Mouse (Mus musculus): Measurements from ENCODE around the gene Gad2. TPM values are rescaled to one million over a fixed set of nuclear protein-coding genes. Genes with fewer than 3 reads are reported as not detected.
A peak's percentile ranks its signal among the peaks of the same experiment; 100 is the strongest.

Gad2 gene
- polyA plus RNA-seq, 1 experiment from 2014 or later, result 90.4 TPM

DNA sequence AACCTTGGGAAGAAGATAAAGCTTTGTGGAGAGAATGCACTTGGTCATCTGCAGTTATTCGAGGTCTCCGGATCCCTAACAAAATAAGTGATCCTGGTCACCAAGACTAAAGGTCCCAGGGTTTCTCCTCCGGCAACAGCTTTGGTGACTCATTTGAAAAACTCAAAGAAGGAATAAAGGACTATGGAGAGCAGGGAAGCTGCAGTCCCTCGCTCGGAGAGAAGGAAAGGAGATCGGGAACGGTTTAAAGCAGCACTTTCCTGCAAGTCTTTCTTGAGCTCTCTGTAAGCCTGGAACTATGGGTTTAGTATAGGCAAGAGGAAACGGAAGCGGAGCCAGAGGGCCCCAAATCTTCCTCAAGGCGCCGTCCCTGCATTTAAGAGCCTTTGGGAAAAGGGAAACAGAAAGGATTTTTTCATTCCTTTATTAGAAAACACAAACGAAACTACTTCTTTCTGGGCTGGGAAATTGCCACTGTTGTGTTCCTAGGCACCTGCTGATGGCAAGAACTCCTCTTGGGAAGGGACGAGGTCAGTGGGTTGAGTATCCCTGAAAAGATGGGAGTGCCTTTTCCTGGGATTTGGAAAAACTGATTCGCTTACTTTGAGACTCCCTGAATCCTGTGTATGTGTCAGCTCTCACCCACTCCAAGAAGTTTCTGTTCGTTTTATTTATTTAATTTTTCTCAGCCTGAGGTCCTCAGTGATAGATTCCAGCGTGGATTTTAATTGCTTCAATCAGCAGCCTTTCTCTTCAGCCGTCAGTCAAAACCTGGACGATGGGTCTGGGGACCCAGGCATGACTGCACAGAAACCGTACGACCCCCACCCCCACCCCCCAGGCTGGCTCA is 802 bp upstream of the Gad2 start:
- H3K27me3 ChIP-seq, result peaks cover 60% of the 10 kb centered on the region
- no peak; the same call in none of the 2 replicates for ATAC-seq
- H3K9ac ChIP-seq, result peak overlapping the region; percentile 83
- no peaks in the 10 kb centered on the region for H3K9me3 ChIP-seq (replicated peaks)
- peaks cover 50% of the 10 kb centered on the region for H3K4me1 ChIP-seq
- H3K36me3 ChIP-seq (ENCODE audit: poor library complexity, severe bottlenecking), result no peaks in the 10 kb centered on the region
- peak overlapping the region; percentile 97 for H3K27ac ChIP-seq
- WGBS, result 4% methylated on average over 20 of the region's 20 CpGs
- peak overlapping the region; percentile 55 for H3K4me3 ChIP-seq
- H3K4me2 ChIP-seq, result peak overlapping the region; percentile 80

DNA sequence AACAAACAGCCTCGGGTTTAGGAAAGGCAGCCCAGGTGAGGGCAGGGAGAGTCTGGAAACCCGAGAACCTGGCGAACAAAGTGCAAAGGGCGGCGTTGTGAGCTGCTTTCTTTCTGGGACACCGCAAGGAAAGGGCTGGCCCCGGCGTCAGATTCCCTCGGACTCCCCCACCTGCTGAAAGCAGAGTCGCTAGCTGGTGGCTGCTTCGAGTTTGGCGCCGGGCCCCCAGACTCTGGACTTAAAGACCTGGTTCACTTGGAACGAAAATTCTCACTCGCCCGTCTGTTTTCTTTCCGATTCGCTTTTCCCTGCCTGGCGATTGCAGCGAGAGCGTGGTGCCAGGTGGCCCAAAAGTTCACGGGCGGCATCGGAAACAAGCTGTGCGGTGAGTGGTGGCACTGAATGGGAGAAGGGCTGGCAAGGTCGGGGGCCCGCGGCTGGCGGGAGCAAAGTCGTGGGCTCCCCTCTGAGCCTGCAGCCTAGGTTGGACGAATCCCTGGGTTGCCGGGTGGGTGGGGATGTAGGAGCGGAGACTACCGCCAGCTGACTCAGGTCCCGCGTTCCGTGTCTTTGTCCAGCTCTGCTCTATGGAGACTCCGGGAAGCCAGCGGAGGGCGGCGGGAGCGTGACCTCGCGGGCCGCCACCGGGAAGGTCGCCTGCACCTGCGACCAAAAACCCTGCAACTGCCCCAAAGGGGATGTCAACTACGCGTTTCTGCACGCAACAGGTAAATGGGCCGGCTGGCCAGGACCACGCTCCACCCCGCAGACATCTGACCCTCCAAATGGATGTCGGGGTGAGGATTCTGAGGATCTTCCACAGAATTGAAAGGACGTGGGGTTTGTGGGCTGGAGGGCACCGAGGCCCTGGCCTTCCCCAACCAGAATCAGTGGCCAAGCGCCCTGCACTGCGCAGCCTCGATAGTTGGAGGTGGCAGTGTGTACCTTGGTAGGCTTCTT is 1.4 kb downstream of the Gad2 start:
- ATAC-seq, result no peak
- peaks cover 46% of the 10 kb centered on the region for H3K4me1 ChIP-seq
- H3K4me2 ChIP-seq, result peak overlapping the region; percentile 80
- no peaks in the 10 kb centered on the region for H3K36me3 ChIP-seq (ENCODE audit: poor library complexity, severe bottlenecking)
- peak overlapping the region; percentile 55 for H3K4me3 ChIP-seq
- H3K27ac ChIP-seq, result peak overlapping the region; percentile 97
- 1% methylated on average over 58 of the region's 60 CpGs for WGBS
- H3K9ac ChIP-seq, result peak overlapping the region; percentile 83
- H3K9me3 ChIP-seq (replicated peaks), result no peaks in the 10 kb centered on the region
- peaks cover 71% of the 10 kb centered on the region for H3K27me3 ChIP-seq

DNA sequence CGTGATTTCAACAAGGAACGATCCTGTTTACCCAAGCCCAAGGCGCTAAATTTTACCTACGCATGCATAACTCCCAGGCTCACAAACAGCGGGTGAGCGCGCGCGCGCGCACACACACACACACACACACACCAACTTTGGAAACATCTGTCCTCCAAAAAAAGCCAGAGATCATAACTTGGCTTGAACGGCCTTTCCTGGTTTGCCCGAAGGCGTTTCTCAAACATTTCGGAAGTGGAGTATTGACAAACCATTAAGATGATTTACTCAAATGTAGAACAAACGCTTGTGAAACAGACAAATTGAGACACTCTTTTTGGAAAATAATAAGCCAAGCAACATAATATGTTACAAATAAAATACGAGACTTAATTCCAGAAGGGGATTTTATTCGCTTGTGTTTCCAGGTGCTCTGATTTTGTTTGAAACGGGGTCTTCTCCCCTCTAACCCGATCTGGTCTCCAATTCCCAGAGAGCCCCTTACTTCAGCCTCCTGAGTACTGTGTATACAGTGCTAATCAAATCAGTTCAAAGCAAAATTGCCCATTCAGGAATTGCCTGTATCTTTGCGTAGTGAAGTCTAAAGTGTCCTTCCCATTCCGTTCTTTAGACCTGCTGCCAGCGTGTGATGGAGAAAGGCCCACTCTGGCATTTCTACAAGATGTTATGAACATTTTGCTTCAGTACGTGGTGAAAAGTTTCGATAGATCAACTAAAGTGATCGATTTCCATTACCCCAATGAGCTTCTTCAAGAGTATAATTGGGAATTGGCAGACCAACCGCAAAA is 2.4 kb downstream of the Gad2 start:
- Histone ChIP-seq H3K4me2 (peak overlapping the region; percentile 80), H3K9me3 (replicated peaks) (no peaks in the 10 kb centered on the region), H3K4me1 (peaks cover 43% of the 10 kb centered on the region), H3K36me3 (ENCODE audit: poor library complexity, severe bottlenecking) (no peaks in the 10 kb centered on the region), H3K4me3 (peak overlapping the region; percentile 55), H3K27ac (peak overlapping the region; percentile 97), H3K9ac (peak overlapping the region; percentile 83), H3K27me3 (peaks cover 63% of the 10 kb centered on the region)
- no peak for ATAC-seq
- WGBS, result 3% methylated on average over 27 of the region's 27 CpGs

DNA sequence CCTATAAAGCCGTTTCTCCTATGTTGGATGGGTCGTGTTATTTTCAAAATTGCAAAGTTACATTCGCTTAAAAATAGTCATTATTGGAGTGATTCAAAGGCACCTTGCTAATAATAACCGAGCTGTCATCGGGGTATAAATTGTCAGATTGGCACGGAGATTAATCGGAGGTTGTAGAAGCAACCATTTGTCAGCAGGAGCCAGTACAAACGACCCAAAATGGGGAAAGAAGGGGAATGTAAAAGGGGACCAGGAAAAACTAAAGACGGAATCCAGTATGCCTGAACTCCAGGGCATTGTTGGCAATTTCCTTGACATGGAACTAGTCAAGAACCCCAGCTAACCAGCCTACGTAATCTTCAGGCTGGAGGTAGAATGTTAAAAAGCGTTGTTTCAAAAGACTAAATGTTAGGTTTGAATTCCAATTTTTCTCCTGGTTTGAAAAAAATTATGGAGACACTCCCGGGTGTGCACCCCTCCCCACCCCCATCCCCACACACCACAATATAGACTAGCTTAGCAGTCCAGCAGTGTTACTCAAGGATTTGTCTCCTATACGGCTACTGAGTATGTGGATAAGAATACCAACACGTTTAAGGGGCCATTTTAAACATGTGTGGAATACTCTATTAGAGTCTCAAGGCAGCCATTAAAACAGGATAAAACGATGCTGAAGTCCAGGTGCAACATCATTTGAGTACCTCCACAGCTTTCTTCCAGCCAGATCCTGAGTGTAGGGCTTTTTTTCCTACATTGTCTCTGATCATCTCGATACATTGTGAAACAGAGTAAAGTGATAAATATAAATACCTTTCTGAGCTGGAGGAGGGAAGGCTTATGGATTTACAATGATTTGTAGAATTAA is 3.3 kb downstream of the Gad2 start:
- no peak for ATAC-seq
- H3K9ac ChIP-seq, result peak overlapping the region; percentile 83
- H3K36me3 ChIP-seq (ENCODE audit: poor library complexity, severe bottlenecking), result no peaks in the 10 kb centered on the region
- peaks cover 60% of the 10 kb centered on the region for H3K27me3 ChIP-seq
- peak overlapping the region; percentile 55 for H3K4me3 ChIP-seq
- no peaks in the 10 kb centered on the region for H3K9me3 ChIP-seq (replicated peaks)
- peak overlapping the region; percentile 80 for H3K4me2 ChIP-seq
- peak overlapping the region; percentile 97 for H3K27ac ChIP-seq
- H3K4me1 ChIP-seq, result peaks cover 34% of the 10 kb centered on the region
- 5% methylated on average over 16 of the region's 16 CpGs for WGBS

DNA sequence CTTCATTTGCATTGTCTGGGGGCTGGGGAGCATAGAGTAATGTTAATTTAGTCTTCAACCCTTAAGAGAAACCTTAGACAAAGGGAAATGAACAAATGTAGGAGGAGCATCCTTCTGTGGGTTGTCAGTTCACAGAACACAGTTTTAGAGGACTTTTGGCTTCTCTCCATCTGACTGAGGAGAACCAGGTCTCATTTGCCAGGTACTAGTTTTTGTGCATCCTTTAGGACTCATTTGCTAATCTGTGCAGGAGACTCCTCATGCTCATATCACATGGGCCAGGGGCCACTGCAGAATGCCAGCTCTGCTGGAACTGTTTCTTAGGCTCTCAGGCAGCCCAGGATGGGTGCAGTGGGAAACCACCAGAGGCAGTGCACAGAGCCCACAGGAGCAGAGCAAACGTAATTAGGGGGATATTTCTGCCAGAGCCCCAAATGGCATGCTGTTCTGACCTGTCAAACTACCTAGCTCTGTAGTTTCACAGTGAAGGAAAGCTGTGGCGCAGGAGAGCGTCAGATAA is 5.2 kb downstream of the Gad2 start:
- H3K4me3 ChIP-seq, result peak overlapping the region; percentile 55
- H3K4me2 ChIP-seq, result peak overlapping the region; percentile 80
- H3K36me3 ChIP-seq (ENCODE audit: poor library complexity, severe bottlenecking), result peaks cover 5% of the 10 kb centered on the region; the same call in 1 of the 2 replicates
- peak overlapping the region; percentile 69 for H3K9ac ChIP-seq
- ATAC-seq, result peak; percentile 41; the same call in 1 of the 2 replicates
- peaks cover 44% of the 10 kb centered on the region for H3K27me3 ChIP-seq
- 22% methylated on average over 3 of the region's 3 CpGs for WGBS
- H3K9me3 ChIP-seq (replicated peaks), result no peaks in the 10 kb centered on the region
- H3K27ac ChIP-seq, result peak overlapping the region; percentile 97
- peaks cover 17% of the 10 kb centered on the region for H3K4me1 ChIP-seq

DNA sequence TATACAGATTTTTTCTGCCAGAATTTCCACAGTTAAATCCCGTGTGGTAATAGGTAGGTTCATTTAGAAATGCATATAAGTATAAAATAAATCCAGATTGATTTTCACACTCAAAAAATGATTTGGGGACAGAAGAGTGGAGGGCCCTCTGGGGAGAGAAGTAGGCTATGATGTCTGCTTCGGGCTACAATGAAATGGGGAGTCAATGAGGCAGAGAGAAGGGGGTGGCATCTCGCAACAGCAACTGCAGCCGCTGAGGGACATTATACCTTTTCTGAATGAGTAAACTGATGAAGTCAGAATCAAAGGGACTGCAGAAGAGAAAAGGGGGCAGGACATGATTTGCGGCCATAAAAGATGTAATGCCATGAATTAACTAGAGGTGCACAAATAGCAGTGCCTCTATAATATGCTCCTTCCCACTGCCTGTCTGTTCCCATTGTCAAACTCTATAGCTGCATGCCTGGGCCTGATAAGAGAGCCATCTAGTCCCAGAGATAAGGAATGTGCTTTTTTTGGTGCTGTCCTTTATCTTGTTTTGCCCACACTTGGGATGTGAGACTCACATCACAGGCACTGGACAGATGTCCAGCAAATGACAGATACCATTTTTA is 5.9 kb downstream of the Gad2 start:
- peaks cover 12% of the 10 kb centered on the region for H3K4me1 ChIP-seq
- H3K36me3 ChIP-seq (ENCODE audit: poor library complexity, severe bottlenecking), result peaks cover 10% of the 10 kb centered on the region; the same call in 1 of the 2 replicates
- H3K4me3 ChIP-seq, result peak overlapping the region; percentile 55
- no peaks in the 10 kb centered on the region for H3K9me3 ChIP-seq (replicated peaks)
- peak overlapping the region; percentile 69 for H3K9ac ChIP-seq
- peaks cover 37% of the 10 kb centered on the region for H3K27me3 ChIP-seq
- peak overlapping the region; percentile 80 for H3K4me2 ChIP-seq
- 22% methylated on average over 5 of the region's 5 CpGs for WGBS
- peak overlapping the region; percentile 97 for H3K27ac ChIP-seq
- 0 out of 2 replicates have a peak, but pooled peaks have one; percentile 26 for ATAC-seq

DNA sequence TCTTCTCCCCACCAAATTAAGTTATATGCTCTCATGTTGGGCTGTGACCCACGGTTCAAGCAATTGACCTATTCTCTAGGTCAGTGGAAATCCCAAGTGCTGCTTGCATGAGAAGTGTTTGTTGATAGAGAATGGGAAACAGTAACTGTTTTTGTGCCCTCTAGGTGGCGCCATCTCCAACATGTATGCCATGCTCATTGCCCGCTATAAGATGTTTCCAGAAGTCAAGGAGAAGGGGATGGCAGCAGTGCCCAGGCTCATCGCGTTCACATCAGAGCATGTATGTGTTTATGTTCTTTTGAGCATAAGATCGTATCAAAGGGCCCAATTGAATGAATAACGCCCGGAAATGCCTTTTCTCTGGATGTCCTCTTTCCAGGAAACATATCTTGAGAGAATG is 12.8 kb downstream of the Gad2 start:
- WGBS, result 49% methylated on average over 8 of the region's 8 CpGs
- no peak overlapping the region for H3K4me3 ChIP-seq
- H3K9me3 ChIP-seq (replicated peaks), result no peaks in the 10 kb centered on the region
- H3K36me3 ChIP-seq (ENCODE audit: poor library complexity, severe bottlenecking), result peaks cover 30% of the 10 kb centered on the region
- no peak for ATAC-seq
- H3K4me2 ChIP-seq, result no peak overlapping the region
- no peak overlapping the region for H3K27ac ChIP-seq
- no peak overlapping the region for H3K9ac ChIP-seq
- H3K4me1 ChIP-seq, result no peaks in the 10 kb centered on the region
- no peaks in the 10 kb centered on the region for H3K27me3 ChIP-seq

DNA sequence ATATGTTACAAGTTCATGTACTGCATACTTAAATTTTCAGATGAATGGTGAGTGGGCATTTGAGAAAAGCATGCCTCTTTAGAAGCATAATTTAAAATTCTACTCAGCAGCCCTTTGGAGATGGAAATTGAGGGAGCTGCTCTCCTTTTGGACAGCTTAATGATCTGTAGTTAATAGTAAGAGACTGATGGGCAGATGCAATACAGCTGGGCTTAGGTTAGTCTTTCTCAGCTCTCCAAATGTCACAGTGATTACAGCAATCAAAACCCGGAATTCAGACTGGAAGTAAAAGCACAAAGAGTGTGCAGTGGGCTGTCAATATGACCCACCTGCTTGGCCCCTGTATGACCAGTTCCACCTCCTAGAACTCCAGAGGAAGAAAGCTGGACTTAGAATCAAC is 24.1 kb downstream of the Gad2 start:
- no peak overlapping the region for H3K4me2 ChIP-seq
- peak; percentile 73 for ATAC-seq

DNA sequence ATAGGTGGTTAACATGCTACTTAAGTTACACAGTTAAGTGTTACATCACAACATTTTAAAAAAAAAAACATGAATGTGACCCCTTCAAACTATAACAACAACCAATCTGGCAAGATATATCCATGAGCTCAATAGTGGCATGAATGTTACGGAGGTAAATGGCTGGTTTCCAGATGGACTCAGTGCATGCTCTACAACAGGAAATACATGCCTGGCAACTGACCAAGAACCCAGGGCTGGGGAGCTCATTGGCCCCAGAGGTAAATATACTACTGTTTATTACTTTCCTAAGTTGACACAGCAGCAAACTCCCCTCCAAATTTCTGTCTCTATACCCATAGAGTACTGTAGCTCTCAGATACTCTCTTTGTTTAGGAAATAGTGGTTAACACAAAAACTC is 26.4 kb downstream of the Gad2 start:
- Histone ChIP-seq H3K9ac (no peak overlapping the region), H3K36me3 (ENCODE audit: poor library complexity, severe bottlenecking) (peaks cover 17% of the 10 kb centered on the region), H3K4me3 (no peak overlapping the region), H3K9me3 (replicated peaks) (no peaks in the 10 kb centered on the region), H3K4me1 (peaks cover 21% of the 10 kb centered on the region), H3K27ac (no peak overlapping the region), H3K27me3 (no peaks in the 10 kb centered on the region), H3K4me2 (no peak overlapping the region)
- ATAC-seq, result no peak
- 78% methylated on average over 1 of the region's 1 CpGs for WGBS

More for the DNA sequence above, 24.1 kb downstream of the Gad2 start:
- Histone ChIP-seq H3K4me1 (peaks cover 27% of the 10 kb centered on the region), H3K36me3 (ENCODE audit: poor library complexity, severe bottlenecking) (peaks cover 15% of the 10 kb centered on the region), H3K27ac (peak overlapping the region; percentile 52; the same call in 1 of the 2 replicates), H3K9me3 (replicated peaks) (no peaks in the 10 kb centered on the region), H3K9ac (no peak overlapping the region), H3K4me3 (no peak overlapping the region), H3K27me3 (no peaks in the 10 kb centered on the region)
- 19% methylated on average over 1 of the region's 1 CpGs for whole genome bisulfite sequencing

DNA sequence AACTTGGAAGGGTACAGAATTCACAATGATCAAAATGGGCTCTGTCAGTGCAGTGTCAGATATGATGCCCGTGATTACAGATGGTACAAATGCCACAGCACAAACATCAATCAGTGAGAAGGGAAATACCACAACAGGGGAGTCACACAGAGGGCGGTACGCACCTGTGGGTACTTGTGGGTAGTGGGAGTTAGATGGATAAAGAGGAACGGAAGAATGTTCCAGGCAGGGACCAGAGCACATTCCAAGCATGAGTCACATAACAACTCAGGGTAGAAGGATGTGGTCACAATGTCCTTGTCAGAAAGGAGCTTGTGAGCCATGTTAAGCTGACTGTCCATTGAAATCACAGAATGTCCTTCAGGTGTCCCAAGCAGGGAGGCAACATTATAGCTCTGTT is 29.8 kb downstream of the Gad2 start:
- Histone ChIP-seq H3K36me3 (ENCODE audit: poor library complexity, severe bottlenecking) (peaks cover 22% of the 10 kb centered on the region), H3K4me3 (no peak overlapping the region), H3K9ac (no peak overlapping the region), H3K4me2 (no peak overlapping the region), H3K9me3 (replicated peaks) (no peaks in the 10 kb centered on the region), H3K27me3 (no peaks in the 10 kb centered on the region), H3K4me1 (peaks cover 3% of the 10 kb centered on the region; the same call in 1 of the 2 replicates), H3K27ac (no peak overlapping the region)
- no peak for ATAC-seq
- WGBS, result 85% methylated on average over 4 of the region's 4 CpGs
